Mouse (Mus musculus): ENCODE measurements around the gene Col5a3. TPM values are rescaled to one million over a fixed set of nuclear protein-coding genes. Genes with fewer than 3 reads are reported as not detected.

The Col5a3 gene
- polyA plus RNA-seq, 1 experiment, result 0.62 TPM

- no peaks in the 10 kb centered on the region for H3K27me3 ChIP-seq (ENCODE audit: control insufficient read depth, insufficient read depth, low read length)
- no peak overlapping the region for H3K4me3 ChIP-seq (ENCODE audit: control insufficient read depth, low read depth, low read length)
- no peak for TF ChIP-seq POLR2A (IDR thresholded peaks at IDR 0.05; ENCODE audit: control insufficient read depth, low read depth, low read length)
- no peak for TF ChIP-seq CTCF (IDR thresholded peaks at IDR 0.05; ENCODE audit: control insufficient read depth, insufficient read depth, insufficient replicate concordance, low read depth, low read length)
- no peaks in the 10 kb centered on the region for H3K4me1 ChIP-seq (ENCODE audit: control insufficient read depth, insufficient read depth, low read length)
- H3K27ac ChIP-seq (ENCODE audit: control insufficient read depth, insufficient read depth, low read depth, low read length), result no peak overlapping the region
- H3K36me3 ChIP-seq (ENCODE audit: control insufficient read depth, insufficient read depth, low read length), result no peaks in the 10 kb centered on the region
Observed at GRCm38 (mm10) chr9:20805706-20806105, 9.2 kb downstream of the Col5a3 start.

DNA sequence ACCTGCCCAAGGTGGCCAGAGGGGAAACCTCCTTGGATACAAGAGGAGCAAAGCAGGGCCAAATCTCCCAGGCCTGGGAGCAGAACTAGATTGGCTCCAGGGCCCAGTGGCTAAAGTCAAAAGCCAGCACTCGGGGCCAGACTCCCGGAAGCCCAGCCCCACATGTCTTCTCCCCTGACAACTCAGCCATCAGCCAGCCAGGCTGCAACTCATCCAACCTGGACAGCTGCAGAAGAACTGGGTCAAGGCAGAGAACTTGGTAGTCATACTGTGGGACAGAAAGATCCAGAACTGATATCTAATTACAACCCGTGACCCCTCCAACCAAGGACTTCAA is 9.7 kb downstream of the Col5a3 start:
- TF ChIP-seq CTCF (IDR thresholded peaks at IDR 0.05; ENCODE audit: control insufficient read depth, insufficient read depth, insufficient replicate concordance, low read depth, low read length), result no peak
- TF ChIP-seq POLR2A (IDR thresholded peaks at IDR 0.05; ENCODE audit: control insufficient read depth, low read depth, low read length), result no peak
- no peaks in the 10 kb centered on the region for H3K4me1 ChIP-seq (ENCODE audit: control insufficient read depth, insufficient read depth, low read length)
- no peaks in the 10 kb centered on the region for H3K36me3 ChIP-seq (ENCODE audit: control insufficient read depth, insufficient read depth, low read length)
- H3K27me3 ChIP-seq (ENCODE audit: control insufficient read depth, insufficient read depth, low read length), result no peaks in the 10 kb centered on the region
- no peak overlapping the region for H3K4me3 ChIP-seq (ENCODE audit: control insufficient read depth, low read depth, low read length)
- no peak overlapping the region for H3K27ac ChIP-seq (ENCODE audit: control insufficient read depth, insufficient read depth, low read depth, low read length)

GRCm38 (mm10) chr9:20804266-20805158 is 10.4 kb downstream of the Col5a3 start:
- H3K27ac ChIP-seq (ENCODE audit: control insufficient read depth, insufficient read depth, low read depth, low read length), result no peak overlapping the region
- no peaks in the 10 kb centered on the region for H3K27me3 ChIP-seq (ENCODE audit: control insufficient read depth, insufficient read depth, low read length)
- no peaks in the 10 kb centered on the region for H3K4me1 ChIP-seq (ENCODE audit: control insufficient read depth, insufficient read depth, low read length)
- no peaks in the 10 kb centered on the region for H3K36me3 ChIP-seq (ENCODE audit: control insufficient read depth, insufficient read depth, low read length)
- H3K4me3 ChIP-seq (ENCODE audit: control insufficient read depth, low read depth, low read length), result no peak overlapping the region
- TF ChIP-seq CTCF (IDR thresholded peaks at IDR 0.05; ENCODE audit: control insufficient read depth, insufficient read depth, insufficient replicate concordance, low read depth, low read length) (peak; percentile 88), POLR2A (IDR thresholded peaks at IDR 0.05; ENCODE audit: control insufficient read depth, low read depth, low read length) (no peak)

- peak overlapping the region; percentile 52; the same call in 1 of the 2 replicates for H3K27ac ChIP-seq (ENCODE audit: control insufficient read depth, insufficient read depth, low read depth, low read length)
- H3K36me3 ChIP-seq (ENCODE audit: control insufficient read depth, insufficient read depth, low read length), result no peaks in the 10 kb centered on the region
- no peaks in the 10 kb centered on the region for H3K27me3 ChIP-seq (ENCODE audit: control insufficient read depth, insufficient read depth, low read length)
- H3K4me1 ChIP-seq (ENCODE audit: control insufficient read depth, insufficient read depth, low read length), result no peaks in the 10 kb centered on the region; the same call in none of the 2 replicates
- TF ChIP-seq POLR2A (IDR thresholded peaks at IDR 0.05; ENCODE audit: control insufficient read depth, low read depth, low read length) (no peak), CTCF (IDR thresholded peaks at IDR 0.05; ENCODE audit: control insufficient read depth, insufficient read depth, insufficient replicate concordance, low read depth, low read length) (no peak)
- no peak overlapping the region for H3K4me3 ChIP-seq (ENCODE audit: control insufficient read depth, low read depth, low read length)
Observed at GRCm38 (mm10) chr9:20794108-20794806, 20.6 kb downstream of the Col5a3 start.

DNA sequence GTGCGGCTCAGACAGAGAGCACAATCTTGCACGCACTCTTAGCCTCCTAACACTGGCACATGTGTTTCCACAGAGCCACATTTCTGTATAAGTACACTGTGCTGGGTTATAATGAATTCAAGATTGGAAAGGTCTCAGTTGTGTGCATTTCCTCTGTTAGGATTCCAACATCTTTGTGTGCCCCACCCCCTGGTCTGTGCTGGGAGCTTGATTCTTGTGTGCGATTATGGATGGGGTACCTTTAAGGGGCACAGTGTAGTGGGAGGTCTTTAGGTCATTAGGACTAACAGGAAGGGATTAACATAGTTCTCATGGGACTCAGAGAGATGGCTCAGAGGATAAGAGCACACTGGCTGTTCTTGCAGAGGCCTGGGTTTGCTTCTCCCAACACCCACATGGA is 24.5 kb downstream of the Col5a3 start:
- Histone ChIP-seq H3K27me3 (ENCODE audit: control insufficient read depth, insufficient read depth, low read length) (no peaks in the 10 kb centered on the region), H3K4me1 (ENCODE audit: control insufficient read depth, insufficient read depth, low read length) (no peaks in the 10 kb centered on the region; the same call in none of the 2 replicates), H3K36me3 (ENCODE audit: control insufficient read depth, insufficient read depth, low read length) (no peaks in the 10 kb centered on the region), H3K27ac (ENCODE audit: control insufficient read depth, insufficient read depth, low read depth, low read length) (no peak overlapping the region), H3K4me3 (ENCODE audit: control insufficient read depth, low read depth, low read length) (no peak overlapping the region)
- TF ChIP-seq POLR2A (IDR thresholded peaks at IDR 0.05; ENCODE audit: control insufficient read depth, low read depth, low read length), result no peak

- Histone ChIP-seq H3K36me3 (ENCODE audit: control insufficient read depth, insufficient read depth, low read length) (no peaks in the 10 kb centered on the region), H3K4me3 (ENCODE audit: control insufficient read depth, low read depth, low read length) (no peak overlapping the region), H3K27ac (ENCODE audit: control insufficient read depth, insufficient read depth, low read depth, low read length) (no peak overlapping the region)
Observed at GRCm38 (mm10) chr9:20789651-20790050, 25.2 kb downstream of the Col5a3 start.

GRCm38 (mm10) chr9:20787992-20788391 is 26.9 kb downstream of the Col5a3 start:
- no peak for TF ChIP-seq POLR2A (IDR thresholded peaks at IDR 0.05; ENCODE audit: control insufficient read depth, low read depth, low read length)
- peak; percentile 41; the same call in 1 of the 2 replicates for TF ChIP-seq CTCF (IDR thresholded peaks at IDR 0.05; ENCODE audit: control insufficient read depth, insufficient read depth, insufficient replicate concordance, low read depth, low read length)
- Histone ChIP-seq H3K27ac (ENCODE audit: control insufficient read depth, insufficient read depth, low read depth, low read length) (no peak overlapping the region), H3K4me3 (ENCODE audit: control insufficient read depth, low read depth, low read length) (no peak overlapping the region), H3K27me3 (ENCODE audit: control insufficient read depth, insufficient read depth, low read length) (no peaks in the 10 kb centered on the region), H3K4me1 (ENCODE audit: control insufficient read depth, insufficient read depth, low read length) (no peaks in the 10 kb centered on the region), H3K36me3 (ENCODE audit: control insufficient read depth, insufficient read depth, low read length) (no peaks in the 10 kb centered on the region)

More at GRCm38 (mm10) chr9:20789651-20790050, 25.2 kb downstream of the Col5a3 start:
- Histone ChIP-seq H3K27me3 (ENCODE audit: control insufficient read depth, insufficient read depth, low read length) (no peaks in the 10 kb centered on the region), H3K4me1 (ENCODE audit: control insufficient read depth, insufficient read depth, low read length) (no peaks in the 10 kb centered on the region; the same call in none of the 2 replicates)
- TF ChIP-seq CTCF (IDR thresholded peaks at IDR 0.05; ENCODE audit: control insufficient read depth, insufficient read depth, insufficient replicate concordance, low read depth, low read length) (no peak), POLR2A (IDR thresholded peaks at IDR 0.05; ENCODE audit: control insufficient read depth, low read depth, low read length) (no peak)
